Mouse (Mus musculus) liver (tissue): Measurements from ENCODE around the gene Fignl2.

ENCODE experiments used
- DNase-seq: peaks from one replicate; pipeline ENCODE4 v3.0.0-alpha.2; 2020; ENCODE audit warnings: mixed read lengths

Fignl2 gene

GRCm38 (mm10) chr15:101092829-101093648 is 14.7 kb upstream of the Fignl2 start:
- peak; percentile 45 for DNase-seq

DNA sequence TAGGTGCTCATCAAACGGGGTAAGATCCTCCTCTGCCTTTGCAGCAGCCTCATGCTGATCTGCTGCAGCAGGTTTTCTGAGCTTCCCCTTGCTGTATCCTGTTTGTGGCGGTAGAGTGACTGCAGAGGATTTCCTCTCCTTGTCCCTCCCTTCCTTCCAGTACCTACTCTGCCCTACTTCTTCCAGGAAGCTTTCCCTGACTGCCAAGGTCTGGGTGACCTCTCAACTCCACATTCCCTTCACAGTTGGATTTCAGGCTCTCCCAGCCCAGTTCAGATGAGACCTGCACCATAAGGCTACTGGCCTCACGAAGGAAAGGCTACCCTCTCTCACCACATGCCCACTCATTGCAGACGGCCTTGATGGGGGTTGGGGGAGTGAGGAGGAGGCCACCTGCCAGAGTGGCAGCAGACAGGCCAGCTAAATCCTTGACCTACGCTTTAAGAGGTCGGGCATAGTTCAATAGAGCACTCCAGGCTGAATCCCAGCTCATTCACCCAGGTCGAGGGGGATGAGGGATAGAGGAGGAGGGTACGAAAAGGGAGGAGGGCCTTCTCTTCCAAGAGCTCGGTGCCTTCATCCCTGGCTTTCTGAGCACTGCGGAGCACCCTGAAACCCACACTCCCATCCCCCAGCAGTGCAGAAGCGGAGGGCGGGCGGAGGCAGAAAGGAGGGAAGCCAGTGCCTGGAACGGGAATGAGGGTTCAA is 13.9 kb upstream of the Fignl2 start:
- DNase-seq = no peak

GRCm38 (mm10) chr15:101091551-101091950 is 13.2 kb upstream of the Fignl2 start:
- DNase-seq = no peak

GRCm38 (mm10) chr15:101088291-101088690 is 9.9 kb upstream of the Fignl2 start:
- DNase-seq = no peak

DNA sequence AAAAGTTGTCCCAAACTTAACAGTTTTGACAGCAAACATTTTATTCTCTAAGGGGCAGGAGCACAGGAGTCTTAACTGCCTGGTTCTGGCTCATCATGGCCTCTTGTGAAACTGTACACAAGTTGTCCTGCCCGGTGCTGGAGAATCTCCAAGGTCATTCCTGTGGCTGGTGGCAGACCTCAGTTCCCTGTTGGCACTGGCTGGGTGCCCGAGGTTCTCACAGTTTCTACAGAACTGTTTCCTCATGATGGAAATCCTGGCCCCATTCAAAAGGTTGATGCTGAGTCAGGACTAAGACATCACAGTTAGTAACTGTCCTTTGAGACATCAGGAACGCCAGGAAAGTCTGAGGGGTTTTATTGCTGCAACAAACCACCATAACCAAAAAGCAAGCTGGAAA is 8.6 kb upstream of the Fignl2 start:
- no peak for DNase-seq

DNA sequence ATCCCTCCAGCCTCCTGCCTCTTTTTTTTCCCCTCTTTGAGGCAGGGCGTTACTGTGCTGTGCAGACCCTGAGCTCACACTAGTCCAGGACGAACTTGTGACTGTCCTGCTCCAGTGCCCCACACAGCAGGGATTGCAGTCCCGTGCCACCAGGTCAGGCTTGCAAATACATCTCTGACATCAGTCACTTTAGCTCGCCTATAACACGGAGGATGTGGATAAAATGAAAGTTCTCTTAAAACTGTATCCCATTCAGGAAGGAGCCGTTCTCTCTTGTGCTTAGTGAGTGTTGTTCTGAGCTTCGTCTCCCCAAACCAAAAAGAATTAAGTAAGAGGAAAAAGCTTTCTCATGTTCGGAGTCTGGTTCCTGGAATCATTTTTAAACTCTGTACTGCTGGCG is 8.1 kb upstream of the Fignl2 start:
- no peak for DNase-seq

- no peak for DNase-seq
Observed at GRCm38 (mm10) chr15:101084499-101084898, 6.1 kb upstream of the Fignl2 start.

DNA sequence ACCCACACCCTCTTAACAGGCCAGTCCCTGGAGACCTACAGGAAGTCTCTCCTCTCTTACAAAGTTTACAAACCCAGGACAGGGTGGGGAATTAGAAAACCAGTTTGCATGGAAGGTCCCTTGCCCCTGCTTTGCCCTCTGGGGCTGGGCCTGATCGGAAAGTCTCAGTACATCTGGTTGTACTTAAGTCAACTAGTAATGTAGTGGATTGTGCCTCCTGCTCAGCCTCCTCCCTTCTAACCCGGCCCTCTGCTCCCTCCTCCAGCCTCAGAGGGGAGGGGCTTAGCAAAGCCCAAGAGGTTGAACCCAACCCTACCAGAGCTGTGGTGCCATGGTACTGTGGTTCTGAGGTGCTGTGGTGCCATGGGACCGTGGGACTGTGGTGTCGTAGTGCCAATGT is 3.9 kb upstream of the Fignl2 start:
- no peak for DNase-seq

DNA sequence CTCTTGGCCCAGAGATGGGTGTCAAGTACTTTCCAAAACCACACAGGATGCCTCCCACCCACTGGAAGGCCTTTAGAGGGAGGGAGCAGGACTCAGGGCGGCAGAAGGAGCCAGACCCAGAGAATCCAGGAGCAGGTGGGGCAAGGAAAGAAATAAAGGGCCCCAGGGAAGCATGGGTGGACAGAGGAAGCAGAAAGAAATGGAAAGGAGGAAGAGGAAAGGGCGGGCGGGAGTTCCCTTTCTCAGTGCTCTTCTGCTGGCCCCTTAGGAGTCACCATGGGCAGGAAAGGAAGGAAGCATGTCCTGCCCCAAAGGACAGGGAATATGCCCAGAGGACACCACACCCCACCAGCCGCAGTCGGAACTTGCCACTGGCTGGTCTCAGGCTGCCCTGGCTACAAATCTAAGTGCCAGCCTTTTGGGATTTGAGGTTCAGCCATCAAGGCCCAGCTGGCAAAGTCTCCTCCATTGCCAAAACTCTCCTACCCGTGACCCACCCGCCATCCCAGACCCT is 2.7 kb upstream of the Fignl2 start:
- no peak for DNase-seq

DNA sequence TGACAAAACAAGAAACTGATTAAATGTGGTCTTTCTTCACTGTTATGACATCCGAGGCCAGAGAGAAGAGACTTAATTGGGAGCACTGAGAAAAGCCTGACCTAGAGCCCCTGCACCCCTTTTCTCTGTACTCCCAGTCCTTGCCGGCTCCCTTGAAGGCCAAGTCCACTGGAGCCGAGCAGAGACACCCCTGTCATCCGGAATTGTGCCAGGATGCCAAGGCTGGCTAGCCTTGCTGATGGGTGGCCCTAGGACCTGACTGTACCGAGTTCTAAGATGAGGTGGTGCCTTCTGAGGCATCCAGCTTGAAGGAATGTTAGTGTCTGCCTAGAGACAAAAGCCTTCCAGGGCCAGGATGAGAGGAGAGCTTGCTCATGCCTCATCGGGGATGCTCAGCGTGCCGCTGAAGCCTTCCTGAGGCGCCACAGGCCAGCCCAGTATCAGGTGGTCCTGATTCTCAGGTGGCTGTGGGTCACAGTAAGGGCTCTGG is 1.7 kb upstream of the Fignl2 start:
- DNase-seq = no peak

- peak; percentile 74 for DNase-seq
Observed at GRCm38 (mm10) chr15:101078731-101079156, 377 bp upstream of the Fignl2 start.

DNA sequence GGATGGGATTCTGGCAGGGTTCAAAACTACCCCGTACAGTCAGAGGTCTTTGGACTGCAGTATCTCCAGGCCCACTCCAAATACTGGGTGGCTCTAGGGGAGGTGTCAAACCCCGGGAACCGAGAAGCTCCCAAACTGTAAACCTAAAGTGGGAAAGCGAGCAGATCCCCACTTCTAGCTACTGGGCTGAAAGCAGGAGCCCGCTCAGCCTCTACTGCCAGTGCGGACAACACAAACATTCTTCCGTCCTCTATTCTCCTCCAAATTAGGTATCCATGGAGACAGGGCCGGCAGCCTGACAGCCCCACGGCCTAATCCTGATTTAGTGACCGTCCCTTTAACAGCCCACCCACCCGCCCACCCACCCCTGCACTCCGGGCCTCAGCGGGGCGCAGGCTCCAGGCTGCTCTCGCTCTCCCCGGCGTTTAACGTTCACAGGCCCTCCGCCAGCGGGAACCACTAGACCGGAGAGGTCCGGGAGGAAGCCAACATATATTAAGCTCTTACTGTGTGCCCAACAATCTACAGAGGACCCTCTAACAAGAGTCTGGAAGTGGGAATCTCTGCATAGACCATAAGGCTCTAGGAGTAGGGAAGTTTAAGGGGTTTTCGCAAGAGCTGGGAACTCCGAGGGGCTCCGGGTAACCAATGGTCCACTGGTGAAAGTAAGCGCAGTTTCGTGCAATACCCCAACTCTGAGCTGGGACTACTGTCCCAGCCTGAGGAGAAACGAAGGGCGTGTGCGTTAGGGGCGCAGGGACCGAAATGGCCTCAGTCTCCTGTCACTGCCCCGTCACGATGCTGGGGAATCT is 1.2 kb downstream of the Fignl2 start:
- DNase-seq = no peak

GRCm38 (mm10) chr15:101076071-101077000 is 2.0 kb downstream of the Fignl2 start:
- no peak for DNase-seq

GRCm38 (mm10) chr15:101075656-101076055 is 2.7 kb downstream of the Fignl2 start:
- no peak for DNase-seq

- DNase-seq = no peak
Observed at GRCm38 (mm10) chr15:101075150-101075549, 3.2 kb downstream of the Fignl2 start.

- no peak for DNase-seq
Observed at GRCm38 (mm10) chr15:101074067-101074466, 4.3 kb downstream of the Fignl2 start.

DNA sequence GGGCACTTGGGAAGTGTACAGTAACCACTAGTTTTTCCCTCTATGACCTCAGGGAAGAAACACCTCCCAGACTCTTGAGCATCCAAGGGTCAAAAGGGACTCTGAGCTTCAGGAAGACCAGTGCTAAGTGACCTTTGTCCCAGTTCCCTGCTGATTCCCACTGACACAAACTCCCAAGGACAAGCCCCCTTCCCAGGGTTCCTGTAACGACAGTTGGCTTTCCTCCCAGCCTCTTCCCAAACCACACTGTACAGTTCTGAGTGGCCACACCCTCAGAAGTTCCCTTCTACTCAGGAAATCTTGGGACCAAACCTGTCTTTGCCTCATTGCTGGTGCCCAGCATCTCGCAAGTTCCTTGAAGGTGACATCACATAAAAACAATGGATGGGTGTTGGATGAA is 5.6 kb downstream of the Fignl2 start:
- no peak for DNase-seq

- no peak for DNase-seq
Observed at GRCm38 (mm10) chr15:101070762-101071161, 7.6 kb downstream of the Fignl2 start.

- no peak for DNase-seq
Observed at GRCm38 (mm10) chr15:101069641-101070190, 8.7 kb downstream of the Fignl2 start.

- no peak for DNase-seq
Observed at GRCm38 (mm10) chr15:101068671-101069070, 9.7 kb downstream of the Fignl2 start.

- DNase-seq = no peak
Observed at GRCm38 (mm10) chr15:101068029-101068428, 10.3 kb downstream of the Fignl2 start.
